Mouse (Mus musculus): Measurements from ENCODE around the gene Creb5.

Creb5 gene

DNA sequence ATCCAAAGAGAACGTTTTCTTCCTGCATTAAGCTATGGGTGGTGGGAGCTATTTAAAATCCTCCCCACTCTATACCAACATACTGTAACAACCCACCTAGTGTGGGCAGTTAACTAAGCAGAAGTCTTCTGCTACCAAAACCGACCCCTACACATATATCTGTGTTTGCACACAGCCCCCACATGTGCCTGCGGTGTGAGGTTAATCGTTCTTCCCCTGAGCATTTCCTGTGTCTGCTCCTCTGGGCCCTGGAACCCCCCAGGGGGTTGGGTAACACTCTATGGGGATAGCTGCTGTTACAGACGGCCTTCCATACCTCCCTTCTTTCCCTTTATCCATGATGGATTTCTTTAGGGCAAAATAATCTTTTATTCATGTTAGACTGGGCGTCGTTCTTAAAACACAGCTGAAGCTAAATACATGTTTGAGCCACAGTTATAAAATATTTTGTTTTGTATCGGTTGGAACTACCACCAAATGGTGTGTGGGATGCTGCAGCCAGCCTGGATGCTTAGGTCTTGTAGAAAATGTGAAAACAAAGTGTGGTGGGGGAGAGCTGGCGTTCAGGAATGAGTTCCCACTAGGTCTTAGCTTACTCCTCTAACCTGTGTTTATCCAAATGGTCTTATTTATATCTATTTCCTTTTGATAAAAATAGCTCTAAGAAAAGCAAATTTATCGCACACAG, 297.8 kb downstream of the Creb5 start:
- no peak for DNase-seq (ENCODE audit: extremely low read depth, low read depth)

DNA sequence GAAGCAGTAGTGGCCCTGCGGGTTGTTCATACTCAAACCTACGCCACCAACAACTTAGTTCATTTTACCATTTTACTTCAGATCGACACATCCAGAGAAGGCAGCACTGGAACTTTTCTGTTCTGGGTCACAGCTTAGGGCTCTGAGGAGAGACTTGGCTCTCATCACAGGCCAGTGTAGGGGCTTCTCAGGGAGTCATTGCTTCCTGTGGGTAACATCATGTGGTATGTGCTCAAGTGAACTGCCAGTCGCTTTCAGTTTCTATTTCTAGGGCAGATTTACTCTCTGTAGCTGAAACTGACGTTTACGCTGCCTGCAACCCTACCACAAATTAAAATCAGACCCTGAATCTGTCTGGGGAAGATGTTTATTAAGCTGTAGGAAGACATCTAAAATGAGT, 302.7 kb downstream of the Creb5 start:
- DNase-seq (ENCODE audit: extremely low read depth, low read depth): no peak

DNA sequence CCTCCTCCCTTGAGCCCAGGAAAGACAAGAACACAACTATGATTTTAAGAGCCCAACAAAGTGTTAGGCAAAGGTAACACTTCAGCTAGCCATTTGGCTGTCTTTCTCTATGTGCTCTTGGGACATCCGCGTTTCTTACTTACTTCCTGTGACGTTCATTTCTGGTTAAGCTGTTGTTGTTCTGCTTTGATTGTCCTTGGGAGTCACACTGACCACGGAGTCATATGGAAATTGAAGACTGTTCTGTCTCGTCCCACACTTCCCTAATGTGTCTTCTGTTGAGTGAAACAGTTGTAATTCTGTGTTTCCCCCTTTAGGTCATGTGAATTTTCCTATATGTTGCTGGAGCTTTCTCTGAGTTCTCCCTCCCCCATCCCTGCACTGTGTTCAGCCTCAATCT, 305.2 kb downstream of the Creb5 start:
- DNase-seq (ENCODE audit: extremely low read depth, low read depth): no peak

GRCm38 (mm10) chr6:53593603-53594002, 306.5 kb downstream of the Creb5 start:
- no peak for DNase-seq (ENCODE audit: extremely low read depth, low read depth)

DNA sequence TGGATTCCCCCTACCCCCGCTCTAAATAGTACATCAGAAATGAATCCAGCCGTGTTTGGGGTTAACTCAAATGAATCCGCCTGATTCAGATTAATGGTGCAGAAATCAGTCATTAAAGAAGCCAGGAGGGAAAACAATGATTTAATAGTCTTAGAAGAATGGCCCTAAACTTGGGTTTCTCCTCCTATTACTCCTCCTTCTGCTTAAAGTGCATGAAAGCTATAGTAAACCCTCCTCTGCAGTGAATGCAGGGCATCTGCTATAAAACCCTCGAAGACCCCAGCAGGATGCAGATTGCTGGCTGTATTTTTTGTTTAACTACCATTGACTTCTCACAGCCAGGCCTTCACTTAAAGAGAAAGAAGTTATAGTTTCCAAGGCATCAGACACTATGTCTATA, 307.2 kb downstream of the Creb5 start:
- no peak for DNase-seq (ENCODE audit: extremely low read depth, low read depth)

- DNase-seq (ENCODE audit: extremely low read depth, low read depth): no peak
Measured at GRCm38 (mm10) chr6:53596402-53596801, 309.3 kb downstream of the Creb5 start.

- no peak for DNase-seq (ENCODE audit: extremely low read depth, low read depth)
Measured at GRCm38 (mm10) chr6:53603041-53603440, 316.0 kb downstream of the Creb5 start.

DNA sequence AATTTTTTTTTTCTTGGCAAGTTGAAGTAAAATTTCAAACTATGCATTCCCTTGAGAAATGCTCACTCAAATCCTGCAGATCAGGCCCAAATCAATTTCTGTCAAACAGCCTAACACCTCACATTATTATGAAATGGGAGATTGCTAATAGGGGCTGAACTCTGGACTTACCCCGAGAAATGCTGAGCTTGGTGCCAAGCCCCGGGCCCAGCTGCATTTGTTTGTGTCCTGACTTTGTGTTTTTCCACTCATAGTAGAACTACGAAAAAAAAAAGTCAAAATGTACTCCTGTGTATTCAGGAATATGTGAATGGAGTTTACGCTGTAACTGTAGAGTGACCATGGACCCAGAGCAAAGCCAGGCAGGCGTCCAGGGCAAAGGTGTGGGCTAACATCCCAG, 316.6 kb downstream of the Creb5 start:
- DNase-seq (ENCODE audit: extremely low read depth, low read depth): no peak

DNA sequence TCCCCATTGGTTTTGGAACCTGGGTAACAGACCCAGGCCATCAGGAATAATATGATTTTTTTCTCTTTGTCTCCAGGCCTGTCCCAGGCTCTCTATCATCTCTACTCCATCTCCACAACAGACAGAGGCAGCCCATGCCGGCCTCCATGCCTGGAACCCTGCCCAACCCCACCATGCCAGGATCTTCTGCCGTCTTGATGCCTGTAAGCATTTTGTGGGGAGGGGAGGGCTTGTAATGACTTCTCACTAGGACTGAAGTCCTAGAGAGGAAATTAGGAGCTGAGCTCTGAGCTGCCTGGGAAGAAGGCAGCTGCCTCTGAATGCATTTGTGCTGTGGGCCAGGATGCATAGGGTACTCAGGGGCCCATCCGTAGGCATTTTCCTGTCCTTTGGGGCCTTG, 317.3 kb downstream of the Creb5 start:
- no peak for DNase-seq (ENCODE audit: extremely low read depth, low read depth)

GRCm38 (mm10) chr6:53605184-53605583, 318.1 kb downstream of the Creb5 start:
- no peak for DNase-seq (ENCODE audit: extremely low read depth, low read depth)

GRCm38 (mm10) chr6:53611451-53611945, 324.4 kb downstream of the Creb5 start:
- no peak for DNase-seq (ENCODE audit: extremely low read depth, low read depth)

DNA sequence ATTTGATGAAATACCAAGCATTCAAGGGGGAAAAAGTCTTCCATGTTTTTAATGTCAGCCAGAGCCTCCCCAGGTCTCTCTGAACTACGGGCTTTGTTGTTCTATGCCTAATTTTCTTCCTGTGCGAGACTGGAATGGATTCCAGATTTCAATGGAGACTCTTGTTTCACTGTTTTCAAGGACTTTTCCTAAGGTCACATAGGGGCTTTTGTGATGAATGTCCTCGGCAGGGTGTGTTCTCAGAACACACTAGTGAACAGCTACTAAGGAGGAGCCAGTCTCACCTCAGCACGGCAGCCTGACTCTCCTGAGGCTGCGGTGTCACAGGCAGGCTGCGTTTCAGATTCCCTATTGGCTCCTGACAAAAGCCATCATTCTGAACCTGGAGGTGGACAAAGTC, 325.6 kb downstream of the Creb5 start:
- no peak for DNase-seq (ENCODE audit: extremely low read depth, low read depth)

DNA sequence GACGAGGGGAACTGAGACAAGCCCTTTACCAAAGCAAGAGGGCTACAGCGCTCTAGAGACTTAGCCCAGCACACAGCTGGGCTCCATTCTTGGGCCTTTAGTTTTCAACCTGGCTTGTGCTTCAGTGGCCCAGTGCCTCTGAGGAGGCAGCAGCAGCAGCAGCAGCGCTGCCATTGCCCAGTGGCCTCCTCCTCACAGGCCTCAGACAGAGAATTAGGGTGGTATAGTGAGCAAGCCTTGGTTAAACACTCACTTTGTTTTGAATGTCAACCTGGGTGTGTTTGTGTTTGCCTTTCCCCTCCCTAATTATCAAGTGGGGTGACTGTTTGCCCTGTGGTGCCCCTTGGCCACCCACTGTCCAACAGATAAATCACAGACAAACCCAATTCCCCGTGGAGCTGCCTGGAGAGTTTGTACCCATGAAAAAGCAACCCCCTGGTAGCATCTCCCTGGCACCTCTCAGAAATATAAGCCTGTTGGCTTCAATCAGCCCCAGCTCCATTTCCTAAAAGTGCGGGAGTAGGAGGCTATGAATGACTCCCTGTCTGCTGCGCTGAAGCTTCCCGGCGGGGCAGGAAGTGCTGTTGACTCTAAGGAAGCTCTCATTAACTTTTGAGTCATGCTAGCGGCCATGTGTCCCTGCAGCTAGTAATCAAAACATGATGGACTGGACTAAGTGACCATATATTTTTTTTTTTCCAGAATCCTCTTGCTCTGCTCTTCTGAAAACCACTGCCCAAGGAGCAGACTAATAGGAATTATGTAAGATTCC, 328.6 kb downstream of the Creb5 start:
- DNase-seq (ENCODE audit: extremely low read depth, low read depth): no peak

GRCm38 (mm10) chr6:53618164-53618563, 331.1 kb downstream of the Creb5 start:
- no peak for DNase-seq (ENCODE audit: extremely low read depth, low read depth)

GRCm38 (mm10) chr6:53619676-53620075, 332.6 kb downstream of the Creb5 start:
- DNase-seq (ENCODE audit: extremely low read depth, low read depth): no peak

DNA sequence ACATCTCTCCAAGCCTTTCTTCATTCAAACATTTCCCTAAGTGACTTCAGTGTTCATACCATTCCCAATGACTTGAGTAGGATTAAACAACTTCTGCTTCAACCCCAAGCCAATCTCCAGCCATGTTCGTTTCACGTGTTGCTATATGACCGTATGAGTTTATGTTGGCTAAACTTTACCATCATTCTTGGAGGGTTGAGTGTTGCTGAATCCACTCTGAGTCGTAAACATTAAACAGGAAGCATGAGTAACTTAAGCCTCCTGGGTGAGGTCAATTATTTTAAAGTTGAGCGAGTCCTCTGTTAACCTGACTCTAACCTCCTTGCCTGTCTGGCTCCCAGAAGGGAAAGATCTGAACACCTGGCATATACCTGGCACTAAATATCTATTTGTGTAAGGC, 334.2 kb downstream of the Creb5 start:
- no peak for DNase-seq (ENCODE audit: extremely low read depth, low read depth)

GRCm38 (mm10) chr6:53624455-53625276, 337.6 kb downstream of the Creb5 start:
- no peak for DNase-seq (ENCODE audit: extremely low read depth, low read depth)

- no peak for DNase-seq (ENCODE audit: extremely low read depth, low read depth)
Measured at GRCm38 (mm10) chr6:53626044-53626443, 339.0 kb downstream of the Creb5 start.

DNA sequence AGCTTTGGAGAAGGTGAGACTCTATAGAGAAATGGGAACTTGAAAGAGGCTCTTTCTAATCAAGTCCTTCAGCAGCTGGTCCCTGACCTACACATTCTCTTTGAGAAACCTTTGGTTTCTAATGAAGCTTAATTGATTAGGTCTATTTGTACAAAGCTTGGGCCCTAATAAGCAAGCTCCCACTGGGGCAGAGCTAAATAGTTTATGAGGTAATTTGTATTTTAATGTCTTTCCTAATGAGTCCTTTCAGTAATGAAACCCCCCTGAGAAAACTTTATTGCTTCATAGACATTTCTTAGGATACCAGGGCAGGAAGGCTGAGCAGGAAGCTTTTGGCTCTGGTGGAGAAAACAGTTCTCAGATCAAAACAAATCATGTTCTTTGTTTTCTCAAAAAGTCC, 341.6 kb downstream of the Creb5 start:
- no peak for DNase-seq (ENCODE audit: extremely low read depth, low read depth)

- DNase-seq (ENCODE audit: extremely low read depth, low read depth): no peak
Measured at GRCm38 (mm10) chr6:53635453-53635852, 348.4 kb downstream of the Creb5 start.

GRCm38 (mm10) chr6:53637356-53638351, 350.6 kb downstream of the Creb5 start:
- no peak for DNase-seq (ENCODE audit: extremely low read depth, low read depth)
